16 mouse cellular contexts compared by ENCODE assay signal in the genomic region with DNA sequence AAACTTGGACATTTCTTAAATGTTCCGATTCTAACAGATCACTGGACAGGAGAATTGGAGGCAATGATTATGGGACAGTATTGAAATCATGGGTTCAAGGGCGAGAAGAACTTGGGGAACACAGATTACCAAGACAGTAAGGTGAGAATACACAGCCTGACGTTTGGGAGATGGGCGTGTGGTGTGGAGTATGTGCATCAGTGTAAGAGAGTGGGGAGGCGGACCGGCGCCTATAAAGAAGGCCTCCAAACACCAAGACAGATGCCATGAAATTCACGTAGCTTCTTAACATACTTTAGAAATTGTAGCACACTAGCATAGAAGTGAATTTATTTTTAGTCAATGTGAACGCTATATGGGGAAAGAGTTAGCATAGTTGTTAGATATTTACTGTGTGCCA.
"Had no signal": no experiment of that assay in that cellular context is flagged by ENCODE, and none has a peak within 500 bp of the region (broad histone marks: within the 10 kb centered on the region; RNA-seq: fewer than 3 reads in every experiment).

No protein-coding gene starts in this region.

- H3K27ac ChIP-seq: neural tube, embryonic 13.5 days; neural tube, embryonic 15.5 days; stomach, embryonic 15.5 days; stomach, postnatal 0 days had no signal

- DNase-seq: retina, postnatal 1 day; right cerebral cortex, adult 18-20 months; right cerebral cortex, postnatal 14 days; right cerebral cortex, postnatal 25 days; right cerebral cortex, postnatal 4 days; spleen, adult 18-20 months; thymus, adult 18-20 months; thymus, adult 2 months; thymus, postnatal 14 days; thymus, postnatal 25 days; thymus, postnatal 36 days; thymus, postnatal 4 days had no signal

- H3K27me3 ChIP-seq: neural tube, embryonic 13.5 days; neural tube, embryonic 15.5 days; stomach, embryonic 15.5 days had no signal

- H3K4me3 ChIP-seq: neural tube, embryonic 13.5 days; neural tube, embryonic 15.5 days; stomach, embryonic 15.5 days had no signal

- H3K4me2 ChIP-seq: neural tube, embryonic 13.5 days; neural tube, embryonic 15.5 days; stomach, embryonic 15.5 days had no signal

- H3K9me3 ChIP-seq: neural tube, embryonic 13.5 days; neural tube, embryonic 15.5 days; stomach, embryonic 15.5 days had no signal

- H3K9ac ChIP-seq: neural tube, embryonic 13.5 days; neural tube, embryonic 15.5 days; stomach, embryonic 15.5 days had no signal

- H3K4me1 ChIP-seq: neural tube, embryonic 13.5 days; neural tube, embryonic 15.5 days; stomach, embryonic 15.5 days had no signal

- H3K36me3 ChIP-seq: neural tube, embryonic 13.5 days; neural tube, embryonic 15.5 days; stomach, embryonic 15.5 days had no signal
